Mouse (Mus musculus): Measurements from ENCODE around the gene Pi4kb. TPM values are rescaled to one million over a fixed set of nuclear protein-coding genes. Genes with fewer than 3 reads are reported as not detected.
A peak's percentile ranks its signal among the peaks of the same experiment; 100 is the strongest.
"Not testable (repeated sequence)": the region's sequence is repeated elsewhere in the genome, so short reads cannot be mapped to it uniquely, and the experiment has no call there.

Pi4kb gene
- polyA plus RNA-seq, 1 experiment = 68.9 TPM

DNA sequence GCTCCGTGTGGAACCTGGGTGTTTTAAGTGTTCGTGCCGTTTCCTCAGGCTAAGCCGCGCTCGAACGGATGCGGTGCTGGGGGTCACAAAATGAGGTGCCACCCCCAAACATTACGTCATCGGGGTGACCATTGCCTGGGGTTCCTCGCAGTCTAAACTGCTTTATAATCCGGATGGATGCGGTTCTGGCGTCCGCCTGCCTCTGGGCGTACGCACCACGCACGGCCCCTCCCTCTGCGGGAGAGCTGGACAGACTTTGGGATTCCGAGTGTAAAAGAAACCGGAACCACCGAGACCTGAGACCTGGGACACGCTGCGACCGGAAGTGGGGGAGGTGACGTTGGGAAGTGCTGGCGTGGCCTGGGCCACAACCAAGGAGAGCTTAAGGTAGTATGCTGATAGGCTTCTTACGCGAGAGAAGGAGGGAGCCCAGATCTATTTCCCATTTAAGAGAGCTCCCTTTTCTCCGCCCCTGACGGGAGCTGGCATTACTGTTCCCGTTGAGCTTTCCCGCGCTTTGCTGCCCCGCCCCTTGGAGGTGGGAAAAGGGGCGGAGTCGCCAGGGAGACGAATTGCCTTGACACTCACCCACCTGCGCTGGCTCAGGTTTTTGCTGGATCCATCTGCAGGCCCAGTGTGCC lies 41.5 kb downstream of the Pi4kb start:
- Histone ChIP-seq H3K27ac (ENCODE audit: insufficient read depth, low read length) (peak overlapping the region; percentile 87), H3K4me3 (replicated peaks; ENCODE audit: insufficient read depth, low read depth, low read length) (peak overlapping the region; percentile 86), H3K27me3 (ENCODE audit: control insufficient read depth, insufficient read depth, low read length) (no peaks in the 10 kb centered on the region), H3K4me1 (ENCODE audit: control insufficient read depth, insufficient read depth, low read length) (peaks cover 17% of the 10 kb centered on the region)
- no peak for TF ChIP-seq CTCF (IDR thresholded peaks at IDR 0.05; ENCODE audit: borderline replicate concordance, insufficient read depth, low read depth, low read length)
- TF ChIP-seq POLR2A (IDR thresholded peaks at IDR 0.05; ENCODE audit: borderline replicate concordance, insufficient read depth, low read length) = no peak
- WGBS = under 1% methylated on average over 40 of the region's 40 CpGs
- peak; percentile 97 to 98 for DNase-seq

DNA sequence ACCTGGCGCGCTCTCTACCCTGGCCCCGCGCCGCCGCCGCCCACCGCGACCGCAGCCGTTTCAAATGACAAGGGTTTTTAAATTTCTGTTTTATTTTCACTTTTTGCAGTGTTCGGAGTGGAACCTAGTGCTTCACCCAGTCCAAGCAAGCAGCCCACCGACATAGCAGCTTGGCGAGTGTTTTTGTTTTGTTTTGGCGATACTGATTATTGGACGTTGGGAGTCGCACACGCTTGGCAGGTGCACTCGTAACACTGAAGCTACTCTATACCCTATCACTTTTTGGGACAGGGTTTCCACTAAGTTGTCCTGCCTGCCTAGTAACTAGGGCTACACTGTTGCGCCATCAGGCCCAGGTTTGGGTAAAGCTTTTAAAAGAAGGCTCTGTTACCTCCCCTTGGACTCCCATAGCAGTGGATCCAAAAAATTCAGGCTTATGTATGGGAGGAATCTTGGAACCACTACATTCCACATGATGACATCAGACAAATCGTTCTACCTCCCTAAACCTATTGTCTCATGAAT lies 42.1 kb downstream of the Pi4kb start:
- Histone ChIP-seq H3K4me3 (replicated peaks; ENCODE audit: insufficient read depth, low read depth, low read length) (peak overlapping the region; percentile 86), H3K27me3 (ENCODE audit: control insufficient read depth, insufficient read depth, low read length) (no peaks in the 10 kb centered on the region), H3K27ac (ENCODE audit: insufficient read depth, low read length) (peak overlapping the region; percentile 67), H3K4me1 (ENCODE audit: control insufficient read depth, insufficient read depth, low read length) (peaks cover 12% of the 10 kb centered on the region)
- no peak for TF ChIP-seq POLR2A (IDR thresholded peaks at IDR 0.05; ENCODE audit: borderline replicate concordance, insufficient read depth, low read length)
- no peak for TF ChIP-seq CTCF (IDR thresholded peaks at IDR 0.05; ENCODE audit: borderline replicate concordance, insufficient read depth, low read depth, low read length)
- DNase-seq = no peak
- WGBS = under 1% methylated on average over 21 of the region's 21 CpGs

DNA sequence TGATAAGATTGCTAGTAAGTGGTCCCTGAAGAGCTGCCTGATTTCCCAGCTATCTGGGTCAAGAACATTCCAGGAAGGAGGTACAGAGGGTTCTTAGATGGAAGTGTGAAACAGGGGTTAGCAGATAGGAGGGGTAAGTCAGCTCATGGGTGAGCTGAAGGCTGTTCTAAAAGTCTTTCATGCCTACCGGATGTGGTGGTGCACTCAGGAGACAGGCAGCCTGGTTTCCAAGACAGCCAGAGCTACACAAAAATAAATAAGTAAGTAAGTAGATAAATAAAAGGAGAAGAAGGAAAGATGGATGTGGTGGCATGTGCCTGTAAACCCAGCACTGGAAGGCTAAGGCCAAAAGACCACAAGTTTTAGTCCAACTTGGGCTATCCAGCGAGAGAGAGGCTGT lies 44.2 kb downstream of the Pi4kb start:
- 90% methylated on average over 2 of the region's 2 CpGs for WGBS
- TF ChIP-seq CTCF (IDR thresholded peaks at IDR 0.05; ENCODE audit: borderline replicate concordance, insufficient read depth, low read depth, low read length) = no peak
- no peak for TF ChIP-seq POLR2A (IDR thresholded peaks at IDR 0.05; ENCODE audit: borderline replicate concordance, insufficient read depth, low read length)
- H3K4me3 ChIP-seq (replicated peaks; ENCODE audit: insufficient read depth, low read depth, low read length) = no peak overlapping the region

DNA sequence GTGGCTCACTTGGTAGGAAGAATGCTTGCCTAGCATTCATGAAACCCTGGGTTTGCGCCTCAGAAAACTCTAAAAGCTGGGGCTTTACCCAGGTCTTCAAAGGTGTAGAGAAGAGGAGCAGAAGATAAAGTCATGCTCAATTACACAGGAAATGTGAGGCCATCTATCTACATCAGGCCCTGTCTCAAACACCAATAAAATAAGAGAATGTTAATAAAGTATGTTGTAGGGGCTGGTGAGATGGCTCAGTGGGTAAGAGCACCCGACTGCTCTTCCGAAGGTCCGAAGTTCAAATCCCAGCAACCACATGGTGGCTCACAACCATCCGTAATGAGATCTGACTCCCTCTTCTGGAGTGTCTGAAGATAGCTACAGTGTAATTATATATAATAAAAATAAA lies 46.4 kb downstream of the Pi4kb start:
- H3K27ac ChIP-seq (ENCODE audit: insufficient read depth, low read length); H3K4me3 ChIP-seq (replicated peaks; ENCODE audit: insufficient read depth, low read depth, low read length): not testable (repeated sequence)
- WGBS = 94% methylated on average over 5 of the region's 5 CpGs

More for the DNA sequence above, 44.2 kb downstream of the Pi4kb start:
- Histone ChIP-seq H3K27me3 (ENCODE audit: control insufficient read depth, insufficient read depth, low read length) (no peaks in the 10 kb centered on the region), H3K4me1 (ENCODE audit: control insufficient read depth, insufficient read depth, low read length) (no peaks in the 10 kb centered on the region), H3K27ac (ENCODE audit: insufficient read depth, low read length) (no peak overlapping the region)
- DNase-seq = no peak

DNA sequence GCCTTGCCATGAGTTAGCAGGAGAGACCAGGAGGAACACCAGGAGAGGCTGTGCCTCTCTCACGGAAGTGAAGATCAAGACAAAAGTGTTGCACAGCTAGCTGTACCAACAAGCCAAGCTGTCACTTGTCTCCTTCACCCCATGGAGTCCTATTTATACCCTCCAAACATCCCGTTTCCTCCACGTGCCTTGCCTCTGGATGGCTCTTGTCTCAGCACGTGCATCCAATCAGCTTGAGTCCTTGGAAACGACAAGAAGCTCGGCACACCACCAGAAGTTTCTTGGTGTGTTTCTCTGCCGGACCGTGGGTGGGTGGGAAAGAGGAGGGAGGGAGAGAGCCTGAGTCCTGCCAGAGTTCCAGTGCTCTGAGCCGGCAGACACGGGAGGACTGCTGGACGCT lies 50.0 kb downstream of the Pi4kb start:
- no peak for DNase-seq
- no peak overlapping the region for H3K27ac ChIP-seq (ENCODE audit: insufficient read depth, low read length)
- peaks cover 8% of the 10 kb centered on the region for H3K4me1 ChIP-seq (ENCODE audit: control insufficient read depth, insufficient read depth, low read length)
- H3K4me3 ChIP-seq (replicated peaks; ENCODE audit: insufficient read depth, low read depth, low read length) = no peak overlapping the region
- no peaks in the 10 kb centered on the region for H3K27me3 ChIP-seq (ENCODE audit: control insufficient read depth, insufficient read depth, low read length)
- WGBS = 4% methylated on average over 11 of the region's 11 CpGs
- no peak for TF ChIP-seq CTCF (IDR thresholded peaks at IDR 0.05; ENCODE audit: borderline replicate concordance, insufficient read depth, low read depth, low read length)
- TF ChIP-seq POLR2A (IDR thresholded peaks at IDR 0.05; ENCODE audit: borderline replicate concordance, insufficient read depth, low read length) = no peak

More for the DNA sequence above, 46.4 kb downstream of the Pi4kb start:
- not testable (repeated sequence) for DNase-seq; H3K27me3 ChIP-seq (ENCODE audit: control insufficient read depth, insufficient read depth, low read length); H3K4me1 ChIP-seq (ENCODE audit: control insufficient read depth, insufficient read depth, low read length)

DNA sequence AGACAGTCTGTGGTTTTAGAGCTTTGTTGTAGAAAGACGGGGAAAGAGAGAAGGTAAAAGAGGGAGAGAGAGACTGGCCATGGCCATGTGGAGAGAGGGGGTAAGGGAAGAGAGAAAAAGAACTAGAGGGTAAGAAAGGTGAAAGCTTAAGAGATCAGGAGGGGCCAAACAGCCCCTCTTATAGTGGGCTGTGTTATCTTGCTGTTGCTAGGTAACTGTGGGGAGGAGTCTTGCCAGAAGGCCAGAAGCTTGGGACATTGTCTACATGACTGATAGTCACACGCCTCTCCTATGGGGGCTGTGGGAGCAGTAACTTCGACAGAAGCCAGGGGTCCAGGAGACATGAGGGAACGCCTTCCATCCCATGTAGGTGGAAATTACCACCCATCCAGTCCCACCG lies 50.7 kb downstream of the Pi4kb start:
- TF ChIP-seq POLR2A (IDR thresholded peaks at IDR 0.05; ENCODE audit: borderline replicate concordance, insufficient read depth, low read length) (no peak), CTCF (IDR thresholded peaks at IDR 0.05; ENCODE audit: borderline replicate concordance, insufficient read depth, low read depth, low read length) (no peak)
- Histone ChIP-seq H3K4me3 (replicated peaks; ENCODE audit: insufficient read depth, low read depth, low read length) (no peak overlapping the region), H3K27ac (ENCODE audit: insufficient read depth, low read length) (no peak overlapping the region), H3K27me3 (ENCODE audit: control insufficient read depth, insufficient read depth, low read length) (no peaks in the 10 kb centered on the region), H3K4me1 (ENCODE audit: control insufficient read depth, insufficient read depth, low read length) (peaks cover 8% of the 10 kb centered on the region)
- no peak for DNase-seq
- 57% methylated on average over 5 of the region's 5 CpGs for WGBS

DNA sequence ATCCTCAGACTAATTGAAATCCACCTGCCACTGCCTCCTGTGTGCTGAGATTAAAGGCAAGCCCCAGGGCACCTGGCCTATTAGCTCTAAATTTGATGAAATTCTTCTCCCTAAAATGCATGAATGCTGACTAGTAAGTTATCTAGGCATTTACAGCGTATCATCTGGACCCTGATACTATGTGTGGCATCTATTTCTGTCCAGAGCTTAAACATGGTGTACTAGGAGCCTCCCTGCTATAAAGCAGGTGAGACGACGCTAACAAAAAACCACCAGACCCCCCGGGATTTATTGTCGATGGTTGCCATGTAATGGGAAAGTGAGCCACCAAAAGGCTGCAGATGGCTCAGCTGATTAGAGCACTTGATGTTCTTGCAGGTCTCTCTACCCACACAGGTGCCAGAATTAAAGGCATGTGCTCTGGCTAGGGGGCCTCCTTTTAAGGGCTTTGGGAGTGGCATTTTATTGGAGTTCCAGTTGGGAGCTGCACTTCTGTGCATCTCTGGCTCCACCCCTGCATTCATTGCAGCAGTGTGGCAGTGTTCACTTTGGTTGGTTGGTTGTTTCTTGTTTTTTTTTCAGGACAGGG lies 52.6 kb downstream of the Pi4kb start:
- peaks cover 8% of the 10 kb centered on the region for H3K4me1 ChIP-seq (ENCODE audit: control insufficient read depth, insufficient read depth, low read length)
- H3K4me3 ChIP-seq (replicated peaks; ENCODE audit: insufficient read depth, low read depth, low read length) = no peak overlapping the region
- TF ChIP-seq POLR2A (IDR thresholded peaks at IDR 0.05; ENCODE audit: borderline replicate concordance, insufficient read depth, low read length) (no peak), CTCF (IDR thresholded peaks at IDR 0.05; ENCODE audit: borderline replicate concordance, insufficient read depth, low read depth, low read length) (no peak)
- 37% methylated on average over 5 of the region's 5 CpGs for WGBS
- H3K27me3 ChIP-seq (ENCODE audit: control insufficient read depth, insufficient read depth, low read length) = no peaks in the 10 kb centered on the region
- DNase-seq = no peak
- no peak overlapping the region for H3K27ac ChIP-seq (ENCODE audit: insufficient read depth, low read length)

DNA sequence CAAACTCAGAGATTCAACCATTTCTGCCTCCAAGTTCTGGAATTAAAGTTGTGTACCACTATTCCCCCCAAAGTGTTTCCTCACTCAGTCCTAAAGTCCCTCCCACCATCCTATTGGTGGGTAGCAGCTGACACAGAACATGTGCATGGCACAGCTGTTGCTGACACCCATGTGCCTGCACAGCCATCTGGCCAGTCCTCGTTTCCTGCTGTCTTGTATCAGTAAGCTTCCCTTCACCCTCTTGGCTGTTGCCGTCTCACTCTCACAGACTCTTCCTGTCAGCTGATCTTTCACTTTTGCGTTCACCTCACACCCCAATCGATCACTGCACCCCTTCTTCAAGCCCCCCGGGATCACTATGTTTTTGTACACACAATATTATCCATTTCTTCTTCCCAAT lies 53.2 kb downstream of the Pi4kb start:
- TF ChIP-seq CTCF (IDR thresholded peaks at IDR 0.05; ENCODE audit: borderline replicate concordance, insufficient read depth, low read depth, low read length) = no peak
- no peak for TF ChIP-seq POLR2A (IDR thresholded peaks at IDR 0.05; ENCODE audit: borderline replicate concordance, insufficient read depth, low read length)
- H3K27ac ChIP-seq (ENCODE audit: insufficient read depth, low read length) = no peak overlapping the region
- peaks cover 8% of the 10 kb centered on the region for H3K4me1 ChIP-seq (ENCODE audit: control insufficient read depth, insufficient read depth, low read length)
- DNase-seq = no peak
- no peaks in the 10 kb centered on the region for H3K27me3 ChIP-seq (ENCODE audit: control insufficient read depth, insufficient read depth, low read length)
- H3K4me3 ChIP-seq (replicated peaks; ENCODE audit: insufficient read depth, low read depth, low read length) = no peak overlapping the region
- WGBS = 28% methylated on average over 5 of the region's 5 CpGs
